Mouse (Mus musculus) embryonic facial prominence, embryonic 12.5 days (tissue): Measurements from ENCODE around the gene Lnx2. TPM values are rescaled to one million over a fixed set of nuclear protein-coding genes. Genes with fewer than 3 reads are reported as not detected.

Experiments used
- ATAC-seq: fragments of 200-750 bp; cut with Nextera tagmentation; 2 replicates; pipeline ENCODE4 v1.8.0; 2017; ENCODE audit not compliant: insufficient number of reproducible peaks, insufficient read depth, low FRiP score, low TSS enrichment
- H3K27ac ChIP-seq: fragments of 300-500 bp; sonication (generic); 2 replicates; pipeline ENCODE4 v1.5.1; 2016; ENCODE audit warnings: mild to moderate bottlenecking
- H3K27me3 ChIP-seq: fragments of 300-500 bp; sonication (generic); 2 replicates; pipeline ENCODE4 v1.6.1; 2016; ENCODE audit warnings: mild to moderate bottlenecking, moderate library complexity
- H3K36me3 ChIP-seq: fragments of 300-500 bp; sonication (generic); 2 replicates; pipeline ENCODE4 v1.6.1; 2016; ENCODE audit warnings: mild to moderate bottlenecking
- H3K4me1 ChIP-seq: fragments of 300-500 bp; sonication (generic); 2 replicates; pipeline ENCODE4 v1.6.1; 2016
- H3K4me2 ChIP-seq: fragments of 300-500 bp; sonication (generic); replicated peaks from 2 replicates; pipeline ENCODE4 v1.6.1; 2016; ENCODE audit warnings: mild to moderate bottlenecking, moderate library complexity
- H3K4me3 ChIP-seq: fragments of 300-500 bp; sonication (generic); 2 replicates; pipeline ENCODE4 v1.5.1; 2016; ENCODE audit warnings: mild to moderate bottlenecking
- H3K9ac ChIP-seq: fragments of 300-500 bp; sonication (generic); 2 replicates; pipeline ENCODE4 v1.6.1; 2016; ENCODE audit warnings: mild to moderate bottlenecking, moderate library complexity
- H3K9me3 ChIP-seq: fragments of 300-500 bp; sonication (generic); 2 replicates; pipeline ENCODE4 v1.6.1; 2016; ENCODE audit warnings: mild to moderate bottlenecking, moderate library complexity
- WGBS: fragments of 180-500 bp; shearing (Covaris S2); methylation state at CpG from one replicate; pipeline ENCODE4 v1.1.7; 2016; 5-methylcytosine and 5-hydroxymethylcytosine counted together
- polyA plus RNA-seq: library from polyadenylated mRNA; unstranded; fragments of >200 nt; fragmentation: Nextera tagmentation; extraction: Ambion mirVana; gene quantifications from 2 replicates; pipeline ENCODE4 v1.2.1, GENCODE M21; 2016

Gene Lnx2
- polyA plus RNA-seq, 1 experiment from 2014 or later, result 12.0 TPM

DNA sequence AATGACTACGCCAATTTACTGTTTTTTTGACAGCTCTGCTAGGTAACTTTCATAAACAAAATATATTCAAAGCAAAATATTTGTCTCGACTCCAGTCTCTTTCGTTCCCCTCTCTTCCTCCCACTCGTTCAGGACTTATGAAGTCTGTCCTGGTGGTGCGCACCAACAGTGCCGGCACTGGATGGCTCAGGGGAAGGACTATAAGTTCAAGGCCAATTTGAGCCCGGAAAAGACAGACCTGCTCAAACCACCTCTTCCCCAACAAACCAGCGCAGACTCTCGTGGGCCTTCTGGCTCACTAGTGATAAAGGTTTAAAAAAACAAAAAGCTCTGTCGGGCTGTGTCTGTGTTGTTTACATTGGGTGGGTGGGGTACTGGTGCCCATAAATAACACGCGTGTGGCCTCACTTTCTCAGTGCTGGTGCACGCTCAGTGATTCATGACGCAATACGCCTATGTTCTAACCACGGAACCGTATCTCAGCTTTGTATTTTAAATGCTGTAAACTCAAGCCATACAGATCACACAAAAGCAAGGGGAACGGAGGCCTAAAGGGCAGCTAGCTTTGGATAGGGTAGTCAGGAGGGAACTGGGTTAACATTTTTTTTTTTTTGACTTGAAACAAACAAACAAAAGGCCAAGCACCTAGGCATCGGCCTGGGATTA, 26.7 kb downstream of the Lnx2 start:
- 81% methylated on average over 19 of the region's 19 CpGs for WGBS
- no peaks in the 10 kb centered on the region for H3K9me3 ChIP-seq

DNA sequence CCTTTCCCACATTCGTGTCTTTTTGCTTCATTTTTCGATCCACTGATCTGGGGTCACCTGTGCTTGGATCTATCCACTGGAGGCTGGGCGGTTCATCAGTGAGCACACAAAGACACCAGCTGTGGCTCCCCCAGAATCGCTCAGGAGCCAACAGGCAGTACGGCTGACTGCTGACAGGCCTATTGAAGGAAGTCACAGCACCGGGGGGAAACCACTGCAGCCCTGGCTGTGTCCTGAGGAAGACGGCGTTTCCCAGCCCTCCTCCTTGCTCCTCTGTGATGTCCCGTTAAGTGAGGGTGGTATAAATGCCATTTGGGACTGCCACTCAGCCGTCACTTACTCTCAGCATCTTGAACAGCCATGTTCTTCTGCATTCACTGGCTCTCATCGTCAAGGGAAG, 30.5 kb downstream of the Lnx2 start:
- Histone ChIP-seq H3K9ac (no peak overlapping the region), H3K36me3 (peaks cover 5% of the 10 kb centered on the region; the same call in 1 of the 2 replicates), H3K4me2 (no peak overlapping the region), H3K27me3 (no peaks in the 10 kb centered on the region), H3K27ac (no peak overlapping the region), H3K4me3 (no peak overlapping the region), H3K9me3 (no peaks in the 10 kb centered on the region), H3K4me1 (peaks cover 14% of the 10 kb centered on the region; the same call in 1 of the 2 replicates)
- ATAC-seq, result no peak
- WGBS, result 83% methylated on average over 11 of the region's 11 CpGs

More for the DNA sequence above, 26.7 kb downstream of the Lnx2 start:
- ATAC-seq, result no peak
- Histone ChIP-seq H3K9ac (no peak overlapping the region), H3K27ac (no peak overlapping the region), H3K27me3 (no peaks in the 10 kb centered on the region), H3K36me3 (no peaks in the 10 kb centered on the region), H3K4me1 (peaks cover 22% of the 10 kb centered on the region), H3K4me3 (no peak overlapping the region), H3K4me2 (no peak overlapping the region)

DNA sequence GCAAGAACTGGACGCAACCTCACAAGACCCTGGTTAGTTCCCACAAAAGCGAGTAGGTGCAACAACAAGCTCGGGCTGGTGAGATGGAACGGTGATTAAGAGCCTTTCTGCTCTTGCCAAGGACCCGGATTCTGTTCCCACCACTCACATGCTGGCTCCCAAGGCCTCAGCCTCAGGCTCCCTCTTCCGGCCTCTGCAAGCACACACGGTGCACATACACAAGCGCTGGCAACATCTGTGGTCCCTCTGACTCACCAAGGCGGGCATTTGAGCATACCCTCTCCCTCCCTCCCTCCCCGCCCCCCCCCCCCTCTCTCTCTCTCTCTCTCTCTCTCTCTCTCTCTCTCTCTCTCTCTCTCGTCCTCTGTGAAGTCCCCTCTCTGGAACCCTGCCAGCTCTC, 31.1 kb downstream of the Lnx2 start:
- H3K9ac ChIP-seq, result no peak overlapping the region
- H3K36me3 ChIP-seq, result peaks cover 5% of the 10 kb centered on the region; the same call in 1 of the 2 replicates
- H3K27ac ChIP-seq, result no peak overlapping the region
- no peaks in the 10 kb centered on the region for H3K27me3 ChIP-seq
- no peak overlapping the region for H3K4me2 ChIP-seq
- 72% methylated on average over 10 of the region's 11 CpGs for WGBS
- H3K4me1 ChIP-seq, result peaks cover 12% of the 10 kb centered on the region; the same call in 1 of the 2 replicates
- H3K4me3 ChIP-seq, result no peak overlapping the region
- H3K9me3 ChIP-seq, result no peaks in the 10 kb centered on the region
- ATAC-seq, result no peak

DNA sequence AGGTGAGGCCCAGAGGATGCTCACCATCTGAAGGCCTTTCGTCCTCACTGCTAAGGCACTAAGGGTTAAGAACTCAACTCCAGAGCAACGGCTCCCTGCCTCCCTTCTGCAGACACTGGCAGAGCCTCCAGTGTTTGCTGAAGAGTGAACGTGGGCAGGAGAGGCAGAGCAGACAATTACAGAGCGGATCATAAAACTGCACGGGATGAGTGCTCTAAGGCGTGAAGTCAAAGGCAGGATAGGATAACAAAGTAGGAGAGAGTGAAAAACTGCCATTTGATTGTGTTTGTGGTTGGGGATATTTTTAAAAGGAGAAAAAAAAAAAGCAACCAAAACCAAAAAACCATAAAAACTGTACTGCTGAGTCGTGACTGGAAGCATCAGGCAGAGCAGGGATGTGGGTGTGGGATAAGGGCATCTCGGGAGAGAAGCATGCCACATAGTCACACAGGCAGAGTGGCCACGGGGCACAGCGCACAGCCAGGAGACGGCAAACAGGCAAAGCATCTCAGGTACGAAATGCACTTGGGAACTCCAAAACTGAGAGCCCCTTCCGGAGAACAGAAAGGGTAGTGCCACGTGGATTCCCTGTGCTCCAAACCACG, 33.0 kb downstream of the Lnx2 start:
- ATAC-seq, result no peak
- Histone ChIP-seq H3K9ac (no peak overlapping the region), H3K27ac (no peak overlapping the region), H3K9me3 (no peaks in the 10 kb centered on the region), H3K36me3 (peaks cover 5% of the 10 kb centered on the region; the same call in 1 of the 2 replicates), H3K27me3 (no peaks in the 10 kb centered on the region), H3K4me3 (no peak overlapping the region), H3K4me2 (no peak overlapping the region), H3K4me1 (peaks cover 16% of the 10 kb centered on the region; the same call in 1 of the 2 replicates)
- WGBS, result 65% methylated on average over 15 of the region's 15 CpGs

DNA sequence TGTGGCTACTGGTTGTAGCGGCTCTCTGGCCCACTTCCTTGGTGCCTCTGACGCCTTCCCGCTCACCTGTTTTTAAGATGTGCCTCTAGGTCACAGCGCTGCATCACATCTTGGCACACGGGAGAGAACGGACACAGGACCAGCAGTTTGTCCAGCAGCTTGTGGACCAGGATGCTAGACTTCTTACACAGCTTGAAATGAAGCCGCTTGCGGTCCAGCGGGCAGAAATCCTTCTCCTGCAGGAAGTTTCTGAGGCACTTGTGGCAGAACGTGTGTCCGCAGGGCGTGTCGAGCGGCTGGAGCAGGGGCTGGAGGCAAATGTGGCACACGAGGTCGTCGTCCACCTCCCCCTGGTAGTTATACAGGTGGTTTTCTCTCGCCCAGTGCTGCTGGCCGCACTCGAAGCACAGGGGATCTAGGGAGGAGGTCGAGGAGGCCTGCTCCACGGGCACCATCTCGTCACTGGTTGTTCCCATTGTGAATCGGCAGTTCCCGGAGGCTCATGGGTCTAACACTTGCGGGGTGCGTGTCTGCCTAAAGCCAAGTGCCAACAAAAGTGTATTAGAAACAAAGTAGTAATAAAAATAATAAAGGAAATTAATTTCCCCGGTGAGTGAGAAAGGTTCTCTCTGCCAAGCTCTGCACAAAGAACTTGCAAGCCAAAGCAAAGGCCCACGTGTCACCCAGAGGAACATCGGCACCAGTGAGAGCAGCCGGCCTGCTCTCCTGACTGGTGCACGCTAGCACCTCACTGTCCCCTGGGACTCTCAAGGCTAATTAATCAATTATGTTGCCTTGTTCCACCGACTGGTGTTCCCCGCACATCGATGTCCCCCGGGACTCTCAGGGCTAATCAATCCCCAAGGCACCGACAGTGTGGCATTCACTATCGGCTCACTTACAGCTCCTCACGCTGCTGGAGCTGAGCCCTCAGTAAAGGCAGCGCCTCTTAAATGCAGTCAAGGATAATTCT, 34.1 kb downstream of the Lnx2 start:
- no peaks in the 10 kb centered on the region for H3K27me3 ChIP-seq
- peaks cover 24% of the 10 kb centered on the region for H3K4me1 ChIP-seq
- H3K27ac ChIP-seq, result no peak overlapping the region
- H3K4me2 ChIP-seq, result no peak overlapping the region
- WGBS, result 85% methylated on average over 40 of the region's 40 CpGs
- no peaks in the 10 kb centered on the region for H3K9me3 ChIP-seq
- H3K4me3 ChIP-seq, result no peak overlapping the region
- peaks cover 5% of the 10 kb centered on the region; the same call in 1 of the 2 replicates for H3K36me3 ChIP-seq
- no peak for ATAC-seq
- H3K9ac ChIP-seq, result no peak overlapping the region

DNA sequence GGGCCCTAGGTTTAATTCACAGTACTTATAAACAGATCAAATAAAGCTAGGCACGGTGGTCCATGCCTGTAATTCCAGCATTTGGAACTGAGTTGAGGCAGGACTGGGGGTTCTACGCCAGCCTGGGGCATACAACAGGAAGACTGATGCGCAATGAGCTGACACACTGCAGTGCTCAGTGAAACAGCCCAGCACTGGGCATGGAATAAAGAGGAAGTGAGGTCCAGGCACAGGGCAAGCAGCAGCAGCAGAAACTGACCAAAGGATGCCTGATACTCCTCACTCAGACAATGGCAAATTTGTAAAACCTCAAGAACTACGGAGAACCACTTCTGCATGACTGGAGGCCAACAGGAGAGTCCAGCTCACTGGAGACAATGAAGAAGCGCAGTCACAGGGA, 37.0 kb downstream of the Lnx2 start:
- 77% methylated on average over 5 of the region's 5 CpGs for WGBS
- no peak overlapping the region for H3K4me2 ChIP-seq
- no peak overlapping the region for H3K9ac ChIP-seq
- H3K27me3 ChIP-seq, result no peaks in the 10 kb centered on the region
- ATAC-seq, result no peak
- H3K9me3 ChIP-seq, result no peaks in the 10 kb centered on the region
- H3K4me1 ChIP-seq, result peaks cover 26% of the 10 kb centered on the region
- no peak overlapping the region for H3K27ac ChIP-seq
- H3K36me3 ChIP-seq, result peaks cover 5% of the 10 kb centered on the region; the same call in 1 of the 2 replicates
- no peak overlapping the region for H3K4me3 ChIP-seq

DNA sequence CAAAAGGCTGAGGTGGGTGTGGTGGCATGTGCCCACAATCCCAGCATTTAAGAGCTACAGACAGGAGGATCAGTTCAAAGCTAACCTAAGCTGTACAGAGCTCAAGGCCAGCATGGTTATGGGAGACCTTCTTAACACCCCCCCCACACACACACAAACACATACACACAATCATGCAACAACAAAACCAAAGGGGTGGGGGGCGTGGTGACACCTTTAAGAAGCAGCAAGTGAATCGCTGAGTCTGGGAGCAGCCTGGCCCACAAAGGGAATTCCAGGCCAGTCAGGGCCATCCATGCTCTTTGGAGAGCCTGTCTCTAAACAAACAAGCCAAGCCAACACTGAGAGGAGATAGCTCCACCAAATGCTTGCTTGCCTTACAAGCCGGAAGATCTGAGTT, 38.8 kb downstream of the Lnx2 start:
- Histone ChIP-seq H3K27ac (no peak overlapping the region), H3K4me3 (no peak overlapping the region)

DNA sequence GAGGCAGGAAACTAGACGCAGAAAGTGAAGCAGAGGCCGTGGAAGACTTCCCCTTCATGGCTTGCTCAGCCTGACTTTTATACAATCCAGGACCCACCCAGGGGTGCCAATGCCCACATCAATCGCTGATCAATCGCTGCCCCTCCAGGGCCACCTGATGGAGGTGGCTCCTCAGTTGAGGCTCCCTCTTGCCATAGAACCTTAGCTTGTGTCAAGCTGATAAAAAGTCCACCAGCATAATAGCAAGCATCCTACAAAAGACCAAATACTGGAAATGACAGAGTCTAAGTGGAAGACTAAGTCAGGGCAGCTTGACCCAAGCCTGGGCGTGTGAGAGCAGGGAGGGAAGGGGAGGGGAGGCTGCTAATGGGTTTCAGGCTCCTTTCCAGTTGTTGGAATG, 39.7 kb downstream of the Lnx2 start:
- Histone ChIP-seq H3K27ac (no peak overlapping the region), H3K4me2 (no peak overlapping the region), H3K4me1 (peaks cover 27% of the 10 kb centered on the region), H3K36me3 (peaks cover 15% of the 10 kb centered on the region; the same call in 1 of the 2 replicates), H3K27me3 (no peaks in the 10 kb centered on the region), H3K4me3 (no peak overlapping the region), H3K9me3 (no peaks in the 10 kb centered on the region), H3K9ac (no peak overlapping the region)
- 77% methylated on average over 5 of the region's 5 CpGs for WGBS
- no peak for ATAC-seq

More for the DNA sequence above, 38.8 kb downstream of the Lnx2 start:
- no peak for ATAC-seq
- WGBS, result 70% methylated on average over 3 of the region's 3 CpGs
- peaks cover 27% of the 10 kb centered on the region for H3K4me1 ChIP-seq
- H3K27me3 ChIP-seq, result no peaks in the 10 kb centered on the region
- H3K4me2 ChIP-seq, result no peak overlapping the region
- no peaks in the 10 kb centered on the region for H3K9me3 ChIP-seq
- no peak overlapping the region for H3K9ac ChIP-seq
- H3K36me3 ChIP-seq, result peaks cover 11% of the 10 kb centered on the region; the same call in 1 of the 2 replicates

DNA sequence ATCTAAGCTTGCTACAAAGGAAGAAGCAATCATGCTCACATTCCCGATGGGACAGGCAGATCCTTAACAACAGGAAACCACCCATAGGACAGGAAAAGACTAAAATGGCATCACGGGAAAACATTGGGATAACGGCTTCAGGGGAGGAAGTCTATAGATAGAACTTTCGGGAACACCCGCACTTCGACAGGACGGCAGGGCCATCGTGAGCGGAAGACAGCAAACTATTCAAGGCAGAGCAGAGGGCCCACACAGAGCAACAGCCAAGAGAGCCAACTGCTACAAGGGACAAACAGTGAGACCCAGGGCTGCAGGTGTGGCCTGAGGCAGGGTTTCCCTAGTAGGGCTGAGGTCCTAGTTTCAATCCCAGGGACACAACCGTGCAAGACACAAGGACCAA, 40.4 kb downstream of the Lnx2 start:
- no peaks in the 10 kb centered on the region for H3K27me3 ChIP-seq
- H3K27ac ChIP-seq, result no peak overlapping the region
- H3K9me3 ChIP-seq, result no peaks in the 10 kb centered on the region
- ATAC-seq, result no peak
- 71% methylated on average over 10 of the region's 10 CpGs for WGBS
- H3K4me1 ChIP-seq, result peaks cover 25% of the 10 kb centered on the region
- H3K4me3 ChIP-seq, result no peak overlapping the region
- no peak overlapping the region for H3K9ac ChIP-seq
- H3K4me2 ChIP-seq, result no peak overlapping the region
- peaks cover 17% of the 10 kb centered on the region; the same call in 1 of the 2 replicates for H3K36me3 ChIP-seq

DNA sequence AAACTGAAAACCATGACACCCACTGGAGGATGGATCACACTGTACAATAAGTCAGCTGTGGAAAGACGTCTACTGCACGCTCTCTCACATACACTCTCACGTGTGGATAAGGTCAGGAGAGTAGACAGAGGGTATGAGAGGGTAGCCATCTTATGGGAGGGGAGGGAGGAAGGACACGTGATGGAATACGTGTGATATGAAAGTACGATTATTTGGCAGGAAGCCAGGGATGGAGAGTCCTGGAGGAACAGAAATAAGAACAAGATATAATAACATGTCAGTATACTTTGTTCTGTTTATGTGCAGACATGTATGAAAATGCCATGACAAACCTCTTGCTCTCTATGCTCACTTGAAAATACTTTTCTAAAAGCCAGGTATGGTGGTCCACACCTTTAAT, 41.1 kb downstream of the Lnx2 start:
- no peaks in the 10 kb centered on the region for H3K27me3 ChIP-seq
- no peak overlapping the region for H3K4me3 ChIP-seq
- ATAC-seq, result no peak
- no peak overlapping the region for H3K4me2 ChIP-seq
- 91% methylated on average over 6 of the region's 6 CpGs for WGBS
- no peaks in the 10 kb centered on the region for H3K9me3 ChIP-seq
- no peak overlapping the region for H3K9ac ChIP-seq
- peaks cover 25% of the 10 kb centered on the region for H3K4me1 ChIP-seq
- H3K27ac ChIP-seq, result no peak overlapping the region
- peaks cover 17% of the 10 kb centered on the region; the same call in 1 of the 2 replicates for H3K36me3 ChIP-seq

DNA sequence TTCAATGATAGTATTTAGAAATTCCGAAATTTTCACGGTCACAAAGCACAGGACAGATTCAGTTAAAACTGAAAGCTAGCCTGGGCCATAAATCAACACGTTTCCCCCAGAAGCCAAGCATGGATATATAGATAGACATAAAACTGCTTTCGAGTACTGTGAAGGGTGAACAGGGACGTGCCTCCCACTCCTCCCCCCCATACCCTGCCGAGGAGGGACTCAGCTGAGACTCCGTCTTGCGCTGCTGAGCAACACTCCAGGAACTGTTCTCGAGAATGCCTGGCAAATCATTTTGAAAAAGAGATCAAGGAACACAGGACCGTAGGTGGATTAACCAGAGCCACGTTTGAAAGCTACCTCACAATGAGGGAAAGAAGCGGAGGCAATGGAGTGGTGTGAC, 42.1 kb downstream of the Lnx2 start:
- Histone ChIP-seq H3K4me2 (no peak overlapping the region), H3K27me3 (no peaks in the 10 kb centered on the region), H3K9ac (no peak overlapping the region), H3K9me3 (no peaks in the 10 kb centered on the region), H3K27ac (no peak overlapping the region), H3K4me3 (no peak overlapping the region), H3K4me1 (peaks cover 25% of the 10 kb centered on the region), H3K36me3 (peaks cover 17% of the 10 kb centered on the region; the same call in 1 of the 2 replicates)
- ATAC-seq, result no peak
- WGBS, result 83% methylated on average over 12 of the region's 12 CpGs
